Mouse (Mus musculus): ENCODE data around the gene Nrg4.

DNA sequence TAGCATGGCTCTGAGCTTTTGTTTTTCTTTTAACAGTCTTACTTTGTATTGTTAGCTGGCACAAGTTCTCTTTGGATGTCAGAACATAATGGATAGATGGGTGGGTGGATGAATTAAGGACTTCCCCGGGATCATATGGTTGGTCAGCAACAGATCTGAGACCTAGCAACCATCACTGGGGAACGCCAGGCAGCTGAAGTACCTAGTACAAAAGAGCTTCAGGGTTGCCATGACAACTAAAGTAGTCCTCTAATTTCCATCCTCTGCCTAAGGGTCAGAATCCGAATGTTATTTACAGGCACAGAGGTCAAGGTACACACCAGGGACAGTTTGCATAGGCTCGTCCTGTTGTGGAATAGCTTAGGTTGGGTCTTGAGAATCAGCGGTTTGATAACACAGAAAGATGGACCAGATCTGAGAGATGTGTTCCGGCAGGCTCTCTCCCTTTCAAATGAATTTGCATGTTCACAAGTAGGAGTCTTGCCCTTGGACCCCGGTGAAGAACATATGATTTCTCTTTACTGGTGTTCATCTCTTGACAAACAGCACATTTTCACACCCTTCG is 28.7 kb upstream of the Nrg4 start:
- TF ChIP-seq CTCF (IDR thresholded peaks at IDR 0.05; ENCODE audit: low read depth, low read length) (no peak), POLR2A (IDR thresholded peaks at IDR 0.05; ENCODE audit: extremely low read depth, insufficient read depth, low read length) (no peak)

Measured in liver, adult 2 months (tissue).